Mouse (Mus musculus) spleen, postnatal 36 days (tissue): ENCODE measurements around the gene Anapc1.
A peak's percentile ranks its signal among the peaks of the same experiment; 100 is the strongest.
"Not testable (repeated sequence)": the region's sequence is repeated elsewhere in the genome, so short reads cannot be mapped to it uniquely, and the experiment has no call there.

ENCODE experiments used
- DNase-seq, 2 experiments: peaks; one replicate each; pipeline ENCODE4 v3.0.0; 2022; ENCODE audit warnings: low spot score in 2 of 2, mixed read lengths in 1 of 2

The Anapc1 gene

GRCm38 (mm10) chr2:128697047-128697446 is 9.9 kb upstream of the Anapc1 start:
- no peak for DNase-seq

- DNase-seq = no peak
Observed at GRCm38 (mm10) chr2:128696426-128696825, 9.2 kb upstream of the Anapc1 start.

GRCm38 (mm10) chr2:128694548-128694947 is 7.4 kb upstream of the Anapc1 start:
- no peak for DNase-seq

GRCm38 (mm10) chr2:128693828-128694227 is 6.6 kb upstream of the Anapc1 start:
- DNase-seq = not testable (repeated sequence)

GRCm38 (mm10) chr2:128693236-128693635 is 6.0 kb upstream of the Anapc1 start:
- no peak for DNase-seq

- no peak for DNase-seq
Observed at GRCm38 (mm10) chr2:128692771-128693170, 5.6 kb upstream of the Anapc1 start.

GRCm38 (mm10) chr2:128692336-128692735 is 5.1 kb upstream of the Anapc1 start:
- DNase-seq = no peak

GRCm38 (mm10) chr2:128687558-128688120 is 448 bp upstream of the Anapc1 start:
- no peak for DNase-seq

- DNase-seq = no peak
Observed at GRCm38 (mm10) chr2:128680661-128681060, 6.5 kb downstream of the Anapc1 start.

- no peak for DNase-seq
Observed at GRCm38 (mm10) chr2:128620578-128620977, 66.6 kb downstream of the Anapc1 start.

- no peak for DNase-seq
Observed at GRCm38 (mm10) chr2:128615366-128615765, 71.8 kb downstream of the Anapc1 start.

- no peak for DNase-seq
Observed at GRCm38 (mm10) chr2:128613365-128613764, 73.8 kb downstream of the Anapc1 start.

GRCm38 (mm10) chr2:128612275-128612674 is 74.9 kb downstream of the Anapc1 start:
- no peak for DNase-seq

- DNase-seq = no peak
Observed at GRCm38 (mm10) chr2:128611178-128611577, 76.0 kb downstream of the Anapc1 start.

GRCm38 (mm10) chr2:128609286-128609685 is 77.9 kb downstream of the Anapc1 start:
- no peak for DNase-seq

GRCm38 (mm10) chr2:128601534-128601933 is 85.7 kb downstream of the Anapc1 start:
- no peak for DNase-seq

GRCm38 (mm10) chr2:128592301-128592700 is 94.9 kb downstream of the Anapc1 start:
- no peak for DNase-seq

- no peak for DNase-seq
Observed at GRCm38 (mm10) chr2:128590909-128591308, 96.3 kb downstream of the Anapc1 start, which contains the start of gene Spdye4c. Gene Spdye4c (plus strand): TSS chr2:128591209.

- DNase-seq = no peak
Observed at GRCm38 (mm10) chr2:128582881-128583280, 104.3 kb downstream of the Anapc1 start.

GRCm38 (mm10) chr2:128572726-128573624 is 114.2 kb downstream of the Anapc1 start:
- peak; percentile 38 to 52 for DNase-seq

GRCm38 (mm10) chr2:128571001-128571400 is 116.2 kb downstream of the Anapc1 start:
- DNase-seq = no peak

- no peak for DNase-seq
Observed at GRCm38 (mm10) chr2:128568490-128568889, 118.7 kb downstream of the Anapc1 start.

GRCm38 (mm10) chr2:128568018-128568417 is 119.2 kb downstream of the Anapc1 start:
- DNase-seq = no peak
